Mouse (Mus musculus) thymus, postnatal 0 days (tissue): ENCODE measurements around the gene Smyd1. TPM values are rescaled to one million over a fixed set of nuclear protein-coding genes. Genes with fewer than 3 reads are reported as not detected.
"Not testable (repeated sequence)": the region's sequence is repeated elsewhere in the genome, so short reads cannot be mapped to it uniquely, and the experiment has no call there.

Experiments used
- DNase-seq: peaks from one replicate; pipeline ENCODE4 v3.0.0-alpha.2; 2015; ENCODE audit warnings: low spot score
- polyA plus RNA-seq: library from polyadenylated mRNA; unstranded; fragments of >200 nt; fragmentation: Nextera tagmentation; extraction: Ambion mirVana; gene quantifications from 2 replicates; pipeline ENCODE4 v1.2.1, GENCODE M21; 2015

Gene Smyd1
- polyA plus RNA-seq, 1 experiment from 2014 or later, result 3.7 TPM

DNA sequence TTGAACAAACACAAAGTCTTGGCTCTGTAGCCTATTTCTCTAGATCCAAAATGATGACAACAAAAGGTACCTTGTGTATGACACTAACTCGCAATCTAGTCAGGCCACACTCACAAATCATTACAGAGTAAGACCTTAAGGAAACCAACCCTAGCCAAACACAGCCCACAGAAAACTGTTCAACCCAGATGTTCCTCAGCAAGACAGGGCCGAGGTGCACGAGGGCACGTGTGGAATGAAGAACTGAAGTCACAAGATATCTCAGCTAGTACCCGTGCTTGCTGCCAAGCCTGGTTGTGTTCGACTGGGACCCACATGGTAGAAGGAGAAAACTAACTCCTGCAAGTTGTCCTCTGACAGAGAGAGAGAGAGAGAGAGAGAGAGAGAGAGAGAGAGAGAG lies 7.8 kb upstream of the Smyd1 start:
- peak; percentile 39 for DNase-seq

DNA sequence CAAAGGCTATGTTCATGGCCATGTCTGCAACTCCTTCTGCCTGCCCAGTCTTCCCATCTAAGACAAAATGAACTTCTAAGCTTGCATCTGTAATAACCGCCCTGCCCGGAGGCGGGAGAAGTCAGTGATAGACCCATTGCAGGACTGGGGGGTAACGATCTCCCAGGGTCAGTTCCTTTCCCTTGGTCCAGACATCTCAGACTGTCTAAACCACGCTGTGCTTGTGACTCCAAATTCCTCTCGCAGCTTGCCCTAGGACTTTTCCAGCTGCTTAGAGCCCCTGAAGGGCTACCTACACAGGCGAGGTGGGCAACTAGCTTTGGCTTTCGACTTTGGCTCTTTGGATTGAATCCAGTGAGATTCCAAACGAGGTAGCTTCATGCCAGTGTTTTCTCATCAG lies 2.8 kb upstream of the Smyd1 start:
- DNase-seq, result peak; percentile 21

DNA sequence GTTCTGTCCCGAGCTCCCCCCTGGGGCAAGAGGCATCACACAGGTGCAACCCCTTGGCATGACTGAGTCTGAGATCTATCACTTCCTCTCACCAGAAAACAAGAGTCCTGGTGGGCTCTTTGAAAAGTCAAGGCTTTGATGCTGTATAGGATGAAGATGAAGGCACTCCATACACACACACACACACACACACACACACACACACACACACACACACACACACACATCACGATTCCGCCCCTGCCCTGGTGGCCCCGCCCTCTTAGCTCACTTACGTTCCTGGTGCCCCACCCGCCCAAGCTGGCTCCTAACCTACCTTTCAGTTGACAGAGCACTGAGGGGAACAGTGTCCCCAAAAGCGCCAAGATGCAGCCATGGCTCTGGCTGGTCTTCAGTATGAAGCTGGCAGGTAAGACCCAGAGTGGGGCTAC lies 473 bp upstream of the Smyd1 start, which contains the start of gene Cd8b1:
Cd8b1 (plus strand) TSS at position 298 of the 431 bp plus-strand sequence.
- peak; percentile 95 for DNase-seq

DNA sequence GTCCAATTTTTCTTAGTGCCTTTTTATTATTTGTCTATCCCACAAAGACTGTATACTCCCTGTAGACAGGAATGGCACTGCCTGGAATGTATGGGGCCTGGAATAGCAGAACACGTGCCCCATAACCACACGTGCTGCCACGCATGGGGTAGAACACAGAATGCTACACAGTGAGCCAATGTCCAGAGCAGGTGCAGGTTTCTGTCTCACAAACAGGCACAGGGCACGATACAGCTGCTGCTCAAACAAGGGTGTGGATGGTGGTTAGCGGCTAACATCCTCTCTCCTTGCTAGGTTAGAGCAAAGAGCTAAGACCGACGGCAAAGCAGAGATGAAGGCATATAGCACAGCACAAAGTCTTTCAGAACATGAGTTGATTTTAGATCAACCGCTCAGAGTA lies 14.5 kb downstream of the Smyd1 start:
- DNase-seq, result peak; percentile 87

DNA sequence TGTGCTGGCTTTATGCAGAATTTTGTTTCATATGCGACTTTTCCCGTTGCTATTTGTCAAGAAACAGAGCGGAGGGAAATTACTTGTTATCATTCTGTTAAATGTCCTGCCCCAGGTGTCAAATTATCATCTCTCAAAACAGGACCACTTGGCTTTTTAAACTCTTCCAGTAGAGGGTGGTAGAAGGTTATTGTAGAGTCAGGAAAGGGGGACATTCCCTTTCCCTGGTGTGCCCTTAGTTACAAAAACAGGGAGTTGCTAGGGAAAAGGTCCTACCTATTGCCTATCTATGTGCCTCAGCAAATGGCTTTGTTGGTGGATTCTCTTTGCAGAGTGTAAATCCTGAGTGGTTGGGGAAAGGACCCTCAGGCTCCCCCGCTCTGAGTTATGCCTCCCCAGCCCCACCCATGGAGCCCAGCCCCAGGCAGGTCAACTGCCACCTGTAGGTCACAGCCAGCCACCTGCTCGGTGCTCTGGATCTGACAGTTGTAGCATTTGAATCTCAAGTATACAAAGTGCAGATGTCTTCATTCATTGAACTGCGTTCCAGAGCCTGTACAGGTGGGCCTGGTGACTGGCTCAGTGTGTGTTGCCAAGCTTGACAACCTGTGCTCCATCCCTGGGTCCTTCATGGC lies 19.8 kb downstream of the Smyd1 start:
- peak; percentile 92 for DNase-seq

DNA sequence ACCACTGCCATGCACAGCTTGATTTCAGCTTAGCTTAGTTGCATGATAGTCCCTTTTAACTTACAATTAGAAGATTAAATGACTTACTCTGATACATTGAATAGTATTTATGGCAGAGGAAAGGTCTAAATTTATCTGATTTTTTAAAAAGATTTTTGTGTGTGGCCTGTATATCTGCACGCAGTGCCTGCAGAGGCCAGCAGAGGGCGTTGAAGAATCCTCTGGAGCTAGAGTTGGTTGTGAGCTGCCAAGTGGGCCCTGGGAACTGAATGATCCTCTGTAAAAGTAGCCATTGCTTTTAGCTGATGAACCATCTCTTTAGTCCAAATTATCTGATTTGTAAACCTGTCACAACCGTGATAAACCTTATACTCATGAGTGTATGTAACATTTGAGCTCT lies 23.3 kb downstream of the Smyd1 start:
- peak; percentile 78 for DNase-seq

DNA sequence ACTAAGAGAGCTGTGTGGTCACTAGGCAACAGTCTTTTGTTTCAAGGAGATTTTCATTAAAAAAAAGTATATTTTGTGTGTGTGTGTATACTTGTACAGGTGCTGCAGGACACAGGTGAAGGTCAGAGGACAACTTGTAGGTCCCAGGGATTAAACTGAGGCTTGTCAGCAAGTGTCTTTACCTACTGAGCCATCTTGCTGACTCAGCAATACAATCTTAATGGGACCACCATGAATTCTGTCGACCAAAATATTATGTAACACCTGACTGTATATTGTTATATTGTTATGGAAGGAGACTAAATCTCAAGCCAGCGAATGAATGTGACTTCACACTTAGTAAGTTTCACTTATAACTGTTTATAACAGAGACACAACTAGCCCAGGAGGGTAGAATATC lies 24.0 kb downstream of the Smyd1 start:
- DNase-seq, result no peak

DNA sequence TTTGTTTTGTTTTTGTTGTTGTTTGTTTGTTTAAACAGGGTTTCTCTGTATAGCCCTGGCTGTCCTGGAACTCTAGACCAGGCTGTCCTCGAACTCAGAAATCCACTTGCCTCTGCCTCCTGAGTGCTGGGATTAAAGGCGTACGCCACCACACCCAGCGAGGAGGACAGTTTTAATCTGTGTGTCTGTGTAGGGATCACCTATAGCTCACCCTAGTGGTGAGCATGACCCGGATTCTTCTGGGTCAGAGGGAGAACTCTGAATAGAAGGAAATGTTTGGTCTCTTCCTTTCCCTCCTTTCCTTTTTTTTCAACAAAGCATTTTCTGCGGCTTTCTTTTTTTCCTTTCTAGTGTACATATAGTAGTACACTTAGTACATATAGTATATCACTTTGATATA lies 26.7 kb downstream of the Smyd1 start:
- no peak for DNase-seq

DNA sequence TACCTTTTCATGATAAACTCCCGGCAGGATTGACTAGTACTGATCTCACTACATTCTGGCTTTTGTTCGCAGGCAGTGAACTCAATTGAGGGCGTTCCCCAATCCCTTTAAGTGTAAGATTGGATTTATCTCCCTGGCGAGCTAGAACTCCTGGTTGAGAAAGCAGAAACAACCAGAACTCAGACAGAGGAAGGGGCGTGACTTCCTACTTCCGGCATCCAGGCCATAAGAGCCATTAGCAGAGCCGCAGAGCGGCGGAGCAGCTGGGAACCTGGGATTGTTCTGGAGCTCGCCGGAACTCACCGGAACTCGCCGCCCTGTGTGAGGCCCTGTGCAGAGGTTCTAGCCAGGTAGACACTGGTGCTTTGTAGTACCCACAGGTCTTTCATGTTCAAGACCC lies 28.5 kb downstream of the Smyd1 start:
- no peak for DNase-seq

DNA sequence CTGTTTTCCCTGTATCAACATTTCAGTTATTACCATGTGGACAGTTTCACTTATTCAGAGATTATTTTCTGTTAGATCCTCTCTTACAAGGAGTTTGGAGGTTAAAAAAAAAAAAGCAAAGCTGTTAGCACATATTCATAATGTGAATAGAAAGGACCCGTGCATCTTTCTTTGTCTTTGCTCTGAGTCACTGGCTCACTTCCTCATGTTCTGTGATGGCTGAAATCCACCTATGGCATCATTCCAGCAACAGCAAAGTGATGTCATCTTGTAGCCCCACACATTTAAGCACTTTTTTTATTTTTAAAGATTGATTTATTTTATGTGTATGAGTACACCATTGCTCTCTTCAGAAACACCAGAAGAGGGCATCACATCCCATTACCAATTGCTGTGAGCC lies 42.6 kb downstream of the Smyd1 start:
- no peak for DNase-seq

DNA sequence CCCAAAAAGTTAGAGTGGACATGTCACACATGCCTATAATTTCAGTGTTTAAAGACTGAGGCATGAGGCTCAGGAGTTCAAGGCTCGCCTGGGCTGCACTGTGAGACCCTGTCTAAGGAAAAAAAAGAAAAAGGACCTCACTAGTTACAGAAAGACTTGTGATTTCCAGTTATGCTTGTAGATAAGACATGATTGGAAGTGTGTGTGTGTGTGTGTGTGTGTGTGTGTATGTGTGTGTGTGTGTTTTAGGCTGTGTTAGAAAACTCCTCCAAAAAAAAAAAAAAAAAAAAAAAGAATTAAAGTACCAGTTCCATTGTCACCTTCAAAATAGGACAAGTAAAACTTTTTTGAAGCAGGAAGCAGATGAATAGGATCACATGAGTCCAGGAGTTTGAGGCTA lies 47.4 kb downstream of the Smyd1 start:
- no peak for DNase-seq

DNA sequence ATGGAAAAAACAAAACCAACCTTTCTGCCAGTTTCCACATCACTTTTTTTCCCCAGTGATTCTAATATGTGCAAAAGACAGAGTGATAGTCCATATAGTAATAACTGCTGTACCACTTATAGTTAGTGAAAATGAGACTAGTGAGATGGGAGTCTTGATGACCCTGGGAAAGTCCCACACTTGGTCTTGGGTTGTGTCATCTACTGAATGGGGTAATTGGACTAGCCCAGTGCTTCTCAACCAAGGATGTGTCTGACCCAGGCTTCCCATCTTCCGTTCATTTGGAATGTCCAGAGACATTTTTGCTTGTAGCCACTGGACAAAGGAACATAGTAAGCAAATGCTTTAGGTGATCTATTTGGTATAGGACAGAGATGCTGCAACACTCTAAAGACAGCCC lies 48.3 kb downstream of the Smyd1 start:
- no peak for DNase-seq

DNA sequence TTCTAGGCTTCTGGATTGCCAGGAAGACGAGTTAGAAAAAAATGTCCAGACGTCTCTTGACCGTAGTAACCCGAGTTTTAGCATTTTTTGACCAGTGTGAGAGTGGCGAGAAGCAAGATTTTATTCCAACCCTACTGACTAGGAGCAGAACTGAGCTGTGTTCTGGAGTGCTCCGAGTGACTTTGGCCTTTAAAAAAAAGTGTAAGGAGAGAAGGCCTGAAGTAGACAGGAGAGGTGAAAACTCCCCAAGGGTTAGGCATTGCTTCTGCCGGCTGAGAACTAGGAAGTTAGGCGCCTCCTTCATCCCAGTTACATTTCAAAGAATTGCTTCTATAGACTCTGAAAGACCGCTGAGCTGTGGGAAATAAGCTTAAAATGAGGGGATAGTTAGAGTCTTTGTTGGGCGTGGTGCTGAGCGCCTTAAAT lies 49.7 kb downstream of the Smyd1 start:
- DNase-seq, result peak; percentile 10

DNA sequence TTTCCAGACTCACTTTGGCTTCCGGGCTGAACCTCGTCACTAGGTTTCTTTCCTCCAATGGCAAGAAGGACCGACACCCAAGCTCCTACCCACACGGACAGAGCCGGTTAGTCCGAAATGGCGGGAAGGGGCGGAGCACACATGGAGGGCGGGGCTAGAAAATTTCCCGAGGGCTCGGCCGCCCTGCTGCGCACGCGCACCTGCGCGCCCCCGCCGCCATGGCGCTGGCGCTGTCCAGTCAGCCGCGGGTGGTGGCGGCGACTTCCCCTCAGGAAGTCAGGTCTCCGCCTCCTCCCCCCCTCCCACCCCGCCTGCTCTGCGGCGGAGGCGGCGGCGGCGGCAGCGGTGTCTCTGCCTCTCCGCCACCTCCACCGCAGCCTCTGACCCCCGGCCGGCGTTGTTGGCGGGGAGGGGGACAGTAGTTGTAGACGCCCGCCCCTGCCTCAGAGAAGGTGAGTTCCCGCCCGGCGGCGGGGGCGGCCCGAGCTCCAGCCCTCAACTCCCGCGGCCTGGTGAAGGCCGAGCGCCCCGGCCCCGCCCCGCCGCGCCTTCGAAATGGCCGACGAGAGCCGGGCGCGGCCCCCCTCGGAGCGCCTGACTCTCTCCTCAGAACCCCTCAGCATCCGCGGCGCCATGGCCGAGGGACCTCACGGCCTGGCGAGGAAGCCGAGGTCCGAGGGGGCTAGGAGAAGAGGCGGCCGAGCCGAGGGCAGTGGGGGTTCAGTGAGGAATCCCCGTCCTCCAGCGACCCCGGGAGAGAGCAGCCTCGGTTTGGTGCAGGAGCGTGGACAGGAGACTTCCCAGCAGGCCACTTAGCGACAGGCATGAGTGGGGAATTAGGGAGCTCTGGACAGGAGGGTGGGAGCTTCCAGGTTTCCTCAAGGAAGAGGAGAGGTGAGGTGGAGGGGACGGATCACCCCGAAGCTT lies 50.4 kb downstream of the Smyd1 start, which contains the start of gene Krcc1:
Krcc1 (plus strand) TSS at position 289 of the 927 bp plus-strand sequence.
- DNase-seq, result peak; percentile 95

DNA sequence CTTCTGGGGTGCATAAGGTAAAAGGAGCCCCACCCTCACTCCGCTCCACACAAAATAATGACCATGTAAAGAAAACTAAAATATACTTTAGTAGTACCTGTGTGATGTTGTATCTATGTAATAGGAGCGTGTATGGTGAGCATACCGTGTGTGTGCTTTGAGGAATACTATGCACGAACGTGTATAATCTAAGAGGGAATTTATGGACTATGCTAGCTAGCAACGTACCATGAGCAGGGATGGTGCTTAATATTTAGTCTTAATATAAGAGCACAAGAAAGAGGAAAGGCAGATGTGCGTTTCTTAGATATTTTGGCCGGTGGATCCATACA lies 51.0 kb downstream of the Smyd1 start:
- DNase-seq, result no peak

DNA sequence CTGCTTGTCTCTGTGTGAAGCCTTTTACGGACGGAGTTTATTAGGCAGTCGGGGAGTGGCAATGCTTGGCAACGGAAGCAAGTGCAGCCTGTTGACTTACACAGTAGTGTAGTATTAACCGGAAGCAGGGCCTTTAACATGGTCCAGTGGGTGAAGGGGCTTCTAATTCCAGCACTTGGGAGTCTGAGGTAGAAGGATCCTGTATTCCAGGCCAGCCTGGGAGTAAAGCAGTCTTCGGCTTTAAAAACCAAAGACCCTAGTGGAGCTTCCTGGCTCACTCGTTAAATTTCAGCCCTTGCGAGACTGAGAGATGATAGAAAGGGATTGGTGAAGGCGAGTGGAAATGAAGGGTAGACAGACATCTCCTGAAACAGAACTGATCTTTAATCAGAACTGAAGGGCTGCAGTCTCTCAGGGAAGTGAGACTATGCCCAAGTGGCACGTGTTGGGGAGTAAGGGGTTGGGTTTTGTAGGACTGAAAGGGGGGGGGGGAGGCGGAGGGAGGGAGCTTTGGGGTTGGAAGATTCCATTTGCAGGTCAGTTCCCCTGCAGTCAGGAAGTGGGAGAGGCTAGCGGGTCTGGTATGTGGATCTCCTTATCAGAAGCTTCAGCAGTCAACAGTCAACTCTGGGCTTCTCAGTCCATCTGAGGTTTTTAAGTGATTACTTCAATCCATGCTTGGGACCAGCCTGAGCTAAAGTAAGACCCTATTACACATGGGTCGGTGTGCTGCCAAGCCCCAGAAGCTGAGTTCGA lies 51.6 kb downstream of the Smyd1 start:
- peak; percentile 42 for DNase-seq

DNA sequence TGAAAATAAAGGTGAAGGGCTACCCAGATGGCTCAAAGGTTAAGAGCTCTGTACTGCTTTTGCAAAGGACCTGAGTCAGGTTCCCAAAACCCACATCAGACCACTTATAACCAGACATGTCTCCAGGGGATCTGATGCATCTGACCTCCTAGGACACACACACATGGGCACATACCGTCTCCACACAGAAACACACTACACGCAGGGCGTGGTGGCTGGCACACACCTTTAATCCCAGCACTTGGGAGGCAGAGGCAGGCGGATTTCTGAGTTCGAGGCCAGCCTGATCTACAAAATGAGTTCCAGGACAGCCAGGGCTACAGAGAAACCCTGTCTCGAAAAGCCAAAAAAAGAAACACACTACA lies 52.4 kb downstream of the Smyd1 start:
- not testable (repeated sequence) for DNase-seq

DNA sequence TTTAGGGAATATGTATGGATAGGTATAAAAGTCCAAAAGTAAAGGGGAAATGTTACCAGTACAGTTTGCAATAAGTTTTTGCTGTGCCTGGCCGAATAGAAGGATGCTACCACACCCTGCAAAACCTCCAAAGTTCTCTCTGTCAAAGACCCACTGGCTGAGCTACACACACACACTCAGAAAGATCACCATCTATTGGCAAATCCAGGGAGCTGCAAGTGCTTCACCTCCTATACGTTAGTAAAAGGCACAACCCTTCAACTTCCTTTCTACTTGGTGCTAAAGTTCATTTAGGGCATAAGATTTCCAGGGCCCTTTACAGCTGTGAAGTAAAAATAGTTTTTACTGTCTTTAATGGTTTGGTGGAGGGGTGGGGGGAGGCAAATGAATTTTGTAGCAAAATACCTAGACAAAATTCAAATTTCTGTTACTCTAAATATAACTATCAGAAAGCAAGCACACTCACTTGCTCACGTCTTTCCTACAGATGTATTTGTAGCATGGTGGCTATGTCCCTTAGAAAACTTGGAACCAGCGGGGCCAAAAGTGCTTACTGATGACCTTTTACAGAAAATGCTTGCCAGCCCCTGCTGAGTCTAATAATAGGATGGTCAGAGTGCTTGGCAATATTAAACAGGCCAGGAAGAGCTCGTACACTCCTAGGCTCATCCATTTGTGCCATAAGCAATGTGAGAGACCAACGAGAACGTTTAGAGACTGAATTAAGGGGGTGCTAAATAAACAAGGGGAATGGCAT lies 52.9 kb downstream of the Smyd1 start:
- peak; percentile 72 for DNase-seq

DNA sequence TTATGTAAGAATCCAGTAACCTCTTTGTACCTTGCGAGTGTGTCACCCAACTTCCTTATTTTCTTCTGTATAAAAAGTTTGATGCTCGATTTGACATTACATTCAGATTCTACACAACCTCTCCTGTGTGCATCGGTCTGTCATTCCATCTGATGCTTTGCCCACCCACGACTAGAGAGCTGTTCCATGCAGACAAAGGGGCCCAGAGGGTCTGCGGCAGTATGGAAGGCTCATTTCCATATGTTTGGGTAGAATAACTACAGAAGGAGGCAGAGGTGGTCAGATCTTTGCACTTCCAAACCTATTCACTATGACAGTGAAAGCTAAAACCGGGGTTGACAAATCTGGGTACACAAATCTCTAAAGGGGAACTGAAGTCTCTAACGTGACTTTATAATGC lies 54.4 kb downstream of the Smyd1 start:
- DNase-seq, result not testable (repeated sequence)

DNA sequence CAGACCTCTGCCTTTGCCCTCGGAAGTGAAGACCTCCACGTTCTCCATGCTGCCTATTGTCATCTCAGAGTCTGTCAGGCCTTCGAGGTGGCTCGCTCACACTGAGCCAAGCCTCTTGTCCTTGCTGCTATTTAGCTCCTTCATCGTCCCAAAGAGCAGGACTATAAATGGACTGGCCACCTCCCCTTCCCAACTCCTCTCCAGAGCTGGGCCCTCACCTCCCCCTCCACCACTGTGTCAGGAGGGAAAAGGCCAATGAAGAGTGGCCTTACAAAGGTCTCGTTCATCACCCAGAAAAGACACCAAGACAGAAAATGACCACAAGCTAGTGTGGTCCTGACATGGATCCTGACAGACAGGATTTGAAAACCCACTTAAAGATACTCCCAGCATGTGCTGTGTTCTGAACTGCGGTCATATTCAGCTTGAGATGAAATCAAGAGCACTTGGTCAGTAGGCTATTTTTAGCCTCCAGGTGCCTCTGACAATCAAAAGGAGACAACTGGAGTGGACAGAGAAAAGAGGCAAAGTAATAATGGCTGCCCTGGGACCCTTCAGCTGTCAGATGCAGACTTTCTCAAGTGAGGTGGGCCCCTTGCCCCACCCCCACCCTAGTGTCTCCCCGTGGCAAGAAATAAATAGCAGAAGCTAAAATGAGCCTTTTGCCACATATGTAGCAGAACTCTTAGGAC lies 59.7 kb downstream of the Smyd1 start:
- DNase-seq, result no peak

DNA sequence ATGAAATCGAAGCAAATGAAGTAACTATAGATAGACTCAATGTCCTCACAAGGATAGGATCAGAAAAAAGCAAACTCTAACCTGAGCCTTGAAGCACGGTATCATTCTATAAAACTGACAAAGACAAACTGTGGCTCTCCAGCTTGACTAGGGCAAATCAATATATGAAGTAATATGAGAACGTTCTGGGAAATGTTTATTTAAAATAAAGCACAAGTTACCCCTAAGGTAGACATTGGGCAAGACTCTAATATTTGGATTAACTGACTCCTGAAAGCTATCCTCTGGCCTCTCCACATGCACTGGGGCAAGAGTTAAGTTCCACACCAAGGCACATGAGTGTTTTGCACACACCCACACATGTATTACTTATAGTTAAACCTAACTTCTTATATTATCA lies 61.0 kb downstream of the Smyd1 start:
- no peak for DNase-seq
